Mouse (Mus musculus): Measurements from ENCODE around the gene Slain1. TPM values are rescaled to one million over a fixed set of nuclear protein-coding genes. Genes with fewer than 3 reads are reported as not detected.

The Slain1 gene
- polyA plus RNA-seq, 1 experiment: 10.9 TPM

- Histone ChIP-seq H3K36me3 (ENCODE audit: control insufficient read depth, insufficient read depth, low read length) (no peaks in the 10 kb centered on the region), H3K4me1 (ENCODE audit: control insufficient read depth, insufficient read depth, low read length) (no peaks in the 10 kb centered on the region), H3K27me3 (ENCODE audit: control insufficient read depth, insufficient read depth, low read length) (no peaks in the 10 kb centered on the region), H3K27ac (ENCODE audit: control insufficient read depth, insufficient read depth, low read depth, low read length) (no peak overlapping the region), H3K4me3 (ENCODE audit: control insufficient read depth, low read depth, low read length) (no peak overlapping the region)
- TF ChIP-seq POLR2A (IDR thresholded peaks at IDR 0.05; ENCODE audit: control insufficient read depth, low read depth, low read length) (no peak), CTCF (IDR thresholded peaks at IDR 0.05; ENCODE audit: control insufficient read depth, insufficient read depth, insufficient replicate concordance, low read depth, low read length) (no peak)
These were observed 16.4 kb downstream of the Slain1 start for GRCm38 (mm10) chr14:103666347-103666954.

GRCm38 (mm10) chr14:103667036-103667435 lies 17.0 kb downstream of the Slain1 start:
- Histone ChIP-seq H3K36me3 (ENCODE audit: control insufficient read depth, insufficient read depth, low read length) (no peaks in the 10 kb centered on the region), H3K27me3 (ENCODE audit: control insufficient read depth, insufficient read depth, low read length) (no peaks in the 10 kb centered on the region), H3K4me1 (ENCODE audit: control insufficient read depth, insufficient read depth, low read length) (no peaks in the 10 kb centered on the region), H3K4me3 (ENCODE audit: control insufficient read depth, low read depth, low read length) (no peak overlapping the region), H3K27ac (ENCODE audit: control insufficient read depth, insufficient read depth, low read depth, low read length) (no peak overlapping the region)
- TF ChIP-seq CTCF (IDR thresholded peaks at IDR 0.05; ENCODE audit: control insufficient read depth, insufficient read depth, insufficient replicate concordance, low read depth, low read length): no peak
- no peak for TF ChIP-seq POLR2A (IDR thresholded peaks at IDR 0.05; ENCODE audit: control insufficient read depth, low read depth, low read length)

DNA sequence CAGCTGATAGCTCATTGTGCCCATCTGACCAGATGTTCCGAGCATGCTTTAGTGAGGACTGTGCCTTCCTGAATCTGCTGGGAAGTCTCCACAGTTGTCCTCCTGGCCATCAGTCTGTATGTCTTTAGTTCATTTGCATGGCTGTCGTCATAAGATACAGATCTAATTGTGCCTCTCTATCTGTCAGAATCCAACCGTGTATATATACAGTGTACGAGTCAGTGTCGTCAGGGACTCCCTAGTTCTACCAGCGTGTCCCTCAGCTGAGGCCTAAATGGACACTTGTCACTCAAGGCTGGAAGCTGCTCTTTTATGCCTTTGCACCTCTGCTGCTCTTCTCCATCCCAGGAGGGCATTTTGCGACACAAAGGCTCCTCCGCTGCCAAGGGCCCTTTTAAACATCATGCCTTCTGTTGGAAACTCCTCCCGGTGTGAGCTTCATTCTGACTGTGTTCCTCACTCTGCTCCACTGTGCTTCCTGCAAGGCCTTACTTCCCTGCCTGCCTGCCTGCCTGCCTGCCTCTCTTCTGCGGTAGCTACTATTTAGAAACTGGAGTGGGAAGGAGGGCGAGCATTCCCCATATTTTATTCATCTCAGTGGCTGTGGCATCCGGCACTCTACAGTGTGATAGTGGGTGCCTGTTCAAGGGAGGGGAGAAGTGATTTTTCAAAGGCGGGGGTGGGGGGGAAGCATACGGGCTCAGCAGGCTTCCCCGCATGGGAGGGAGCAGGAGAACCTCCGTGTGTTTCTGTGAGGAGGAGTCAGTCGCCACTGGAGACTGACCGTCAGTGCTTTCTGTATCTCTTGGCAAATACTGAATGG lies 29.6 kb downstream of the Slain1 start:
- H3K4me3 ChIP-seq (ENCODE audit: control insufficient read depth, low read depth, low read length): no peak overlapping the region
- H3K4me1 ChIP-seq (ENCODE audit: control insufficient read depth, insufficient read depth, low read length): no peaks in the 10 kb centered on the region
- no peak overlapping the region for H3K27ac ChIP-seq (ENCODE audit: control insufficient read depth, insufficient read depth, low read depth, low read length)
- no peaks in the 10 kb centered on the region for H3K36me3 ChIP-seq (ENCODE audit: control insufficient read depth, insufficient read depth, low read length)
- H3K27me3 ChIP-seq (ENCODE audit: control insufficient read depth, insufficient read depth, low read length): no peaks in the 10 kb centered on the region
- TF ChIP-seq POLR2A (IDR thresholded peaks at IDR 0.05; ENCODE audit: control insufficient read depth, low read depth, low read length) (no peak), CTCF (IDR thresholded peaks at IDR 0.05; ENCODE audit: control insufficient read depth, insufficient read depth, insufficient replicate concordance, low read depth, low read length) (no peak)

DNA sequence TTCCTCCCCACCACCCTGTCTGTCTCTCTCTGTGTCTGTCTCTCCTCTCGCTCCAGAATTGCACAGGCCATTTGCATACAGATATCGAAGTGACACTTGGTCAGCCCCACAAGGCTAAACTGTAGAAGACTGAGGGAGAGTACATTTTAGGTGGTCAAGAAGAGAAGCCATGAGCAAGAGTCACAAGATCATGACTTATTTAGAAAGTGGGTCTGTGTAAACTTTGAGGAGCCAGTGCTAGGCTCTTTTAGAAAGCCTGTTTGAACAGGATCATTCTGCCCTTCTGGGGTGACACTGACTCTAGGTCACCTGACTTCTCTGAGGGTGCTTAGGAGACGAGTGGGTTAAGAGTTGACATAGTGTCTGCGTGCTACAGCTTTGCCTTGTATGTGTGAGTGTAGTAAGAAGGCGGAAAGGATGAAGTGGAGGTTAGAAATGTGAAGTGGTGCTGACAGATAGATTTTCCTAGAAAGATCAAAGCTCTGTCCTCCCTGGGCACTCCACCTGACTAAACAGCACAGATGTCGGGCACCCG lies 30.3 kb downstream of the Slain1 start:
- no peak for TF ChIP-seq POLR2A (IDR thresholded peaks at IDR 0.05; ENCODE audit: control insufficient read depth, low read depth, low read length)
- TF ChIP-seq CTCF (IDR thresholded peaks at IDR 0.05; ENCODE audit: control insufficient read depth, insufficient read depth, insufficient replicate concordance, low read depth, low read length): no peak
- Histone ChIP-seq H3K4me3 (ENCODE audit: control insufficient read depth, low read depth, low read length) (no peak overlapping the region), H3K4me1 (ENCODE audit: control insufficient read depth, insufficient read depth, low read length) (no peaks in the 10 kb centered on the region), H3K36me3 (ENCODE audit: control insufficient read depth, insufficient read depth, low read length) (no peaks in the 10 kb centered on the region), H3K27me3 (ENCODE audit: control insufficient read depth, insufficient read depth, low read length) (no peaks in the 10 kb centered on the region), H3K27ac (ENCODE audit: control insufficient read depth, insufficient read depth, low read depth, low read length) (no peak overlapping the region)

GRCm38 (mm10) chr14:103682633-103683390 lies 32.8 kb downstream of the Slain1 start:
- Histone ChIP-seq H3K4me1 (ENCODE audit: control insufficient read depth, insufficient read depth, low read length) (no peaks in the 10 kb centered on the region), H3K36me3 (ENCODE audit: control insufficient read depth, insufficient read depth, low read length) (no peaks in the 10 kb centered on the region), H3K4me3 (ENCODE audit: control insufficient read depth, low read depth, low read length) (no peak overlapping the region), H3K27me3 (ENCODE audit: control insufficient read depth, insufficient read depth, low read length) (no peaks in the 10 kb centered on the region), H3K27ac (ENCODE audit: control insufficient read depth, insufficient read depth, low read depth, low read length) (no peak overlapping the region; the same call in 1 of the 2 replicates)
- TF ChIP-seq CTCF (IDR thresholded peaks at IDR 0.05; ENCODE audit: control insufficient read depth, insufficient read depth, insufficient replicate concordance, low read depth, low read length): no peak
- no peak for TF ChIP-seq POLR2A (IDR thresholded peaks at IDR 0.05; ENCODE audit: control insufficient read depth, low read depth, low read length)

- Histone ChIP-seq H3K4me1 (ENCODE audit: control insufficient read depth, insufficient read depth, low read length) (no peaks in the 10 kb centered on the region), H3K27me3 (ENCODE audit: control insufficient read depth, insufficient read depth, low read length) (no peaks in the 10 kb centered on the region), H3K4me3 (ENCODE audit: control insufficient read depth, low read depth, low read length) (no peak overlapping the region), H3K27ac (ENCODE audit: control insufficient read depth, insufficient read depth, low read depth, low read length) (no peak overlapping the region), H3K36me3 (ENCODE audit: control insufficient read depth, insufficient read depth, low read length) (no peaks in the 10 kb centered on the region)
- TF ChIP-seq CTCF (IDR thresholded peaks at IDR 0.05; ENCODE audit: control insufficient read depth, insufficient read depth, insufficient replicate concordance, low read depth, low read length) (no peak), POLR2A (IDR thresholded peaks at IDR 0.05; ENCODE audit: control insufficient read depth, low read depth, low read length) (no peak)
These were observed 37.0 kb downstream of the Slain1 start for GRCm38 (mm10) chr14:103686994-103687393.

DNA sequence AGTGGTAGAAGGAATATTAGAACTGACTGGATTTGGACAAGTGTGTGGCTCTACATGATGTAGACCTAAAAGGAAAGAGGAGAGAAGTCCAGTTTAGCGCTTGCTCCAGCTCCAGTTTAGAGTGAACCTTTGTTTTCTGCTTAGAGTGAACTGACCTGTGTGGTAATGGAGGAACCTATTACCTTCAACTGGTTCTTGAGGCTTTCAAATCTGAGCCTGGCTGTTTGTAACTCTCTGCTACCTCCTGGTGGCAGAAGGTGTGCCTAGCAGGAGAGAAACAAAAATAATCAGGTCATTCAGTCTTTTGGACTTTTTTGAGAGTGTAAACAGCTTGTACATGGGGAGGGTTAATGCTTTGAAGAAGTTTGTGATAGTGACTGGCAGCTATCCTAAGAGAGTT lies 44.3 kb downstream of the Slain1 start:
- no peaks in the 10 kb centered on the region for H3K27me3 ChIP-seq (ENCODE audit: control insufficient read depth, insufficient read depth, low read length)
- no peak overlapping the region for H3K4me3 ChIP-seq (ENCODE audit: control insufficient read depth, low read depth, low read length)
- TF ChIP-seq POLR2A (IDR thresholded peaks at IDR 0.05; ENCODE audit: control insufficient read depth, low read depth, low read length): no peak
- no peak for TF ChIP-seq CTCF (IDR thresholded peaks at IDR 0.05; ENCODE audit: control insufficient read depth, insufficient read depth, insufficient replicate concordance, low read depth, low read length)
- no peak overlapping the region for H3K27ac ChIP-seq (ENCODE audit: control insufficient read depth, insufficient read depth, low read depth, low read length)
- no peaks in the 10 kb centered on the region for H3K36me3 ChIP-seq (ENCODE audit: control insufficient read depth, insufficient read depth, low read length)
- H3K4me1 ChIP-seq (ENCODE audit: control insufficient read depth, insufficient read depth, low read length): no peaks in the 10 kb centered on the region

All from testis, adult 2 months (tissue).